8 mouse cellular contexts compared by ENCODE assay signal in the genomic region with DNA sequence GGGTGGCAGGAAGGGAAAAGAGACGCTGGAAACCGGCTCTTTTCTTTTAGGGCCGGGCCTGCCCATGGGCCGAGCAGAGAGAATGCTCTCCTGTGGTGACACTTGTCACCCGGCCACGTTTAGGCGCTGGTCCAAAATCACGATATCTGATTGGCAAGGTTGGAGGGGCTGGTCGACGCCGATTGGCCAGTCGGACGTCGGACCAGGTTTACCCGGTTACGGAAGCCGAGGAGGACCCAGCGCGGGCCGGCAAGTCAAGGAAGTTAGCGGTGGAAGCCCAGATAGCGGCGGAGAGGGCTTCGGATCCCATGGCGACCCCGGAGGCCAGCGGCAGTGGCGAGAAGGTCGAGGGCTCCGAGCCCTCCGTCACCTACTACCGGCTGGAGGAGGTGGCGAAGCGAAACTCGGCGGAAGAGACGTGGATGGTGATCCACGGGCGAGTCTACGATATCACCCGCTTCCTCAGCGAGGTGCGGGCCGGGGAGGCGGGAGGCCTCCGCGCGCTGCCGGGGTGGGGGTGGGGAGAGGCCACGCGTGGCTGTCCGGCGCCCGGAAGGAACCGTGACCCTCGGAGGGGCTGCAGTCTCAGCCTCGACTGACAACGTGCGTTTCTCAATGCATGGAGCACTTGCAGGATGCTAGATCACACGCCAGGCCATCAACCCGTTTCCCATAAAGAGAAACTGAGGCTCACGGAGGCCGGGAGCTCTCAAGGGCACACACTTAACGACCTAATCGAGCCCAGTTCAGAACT. TPM values are rescaled to one million over a fixed set of nuclear protein-coding genes. Genes with fewer than 3 reads are reported as not detected.
DNase-seq lines count a peak whose midpoint lies in the region; ATAC-seq and TF ChIP-seq lines count a peak whose summit lies in the region.

A gene (plus strand): TSS at position 237 of the 754 bp plus-strand sequence.

- peak within 1 kb of the TSS; percentile 94 to 99 for H3K4me3 ChIP-seq in ES-E14 (ENCODE audit: insufficient read depth in 1 of 2, low read depth in 1 of 2, low read length in 2 of 2, poor library complexity in 1 of 2, severe bottlenecking in 1 of 2)
- H3K4me3 ChIP-seq in forebrain, embryonic 16.5 days (replicated peaks; ENCODE audit: low read length), result peak within 1 kb of the TSS; percentile 96
- H3K4me3 ChIP-seq in layer of hippocampus, adult 2 months, result peak within 1 kb of the TSS; percentile 67
- H3K4me3 ChIP-seq in lung, embryonic 14.5 days (ENCODE audit: low read depth, low read length), result peak within 1 kb of the TSS; percentile 94
- H3K4me3 ChIP-seq in olfactory bulb, adult 2 months (ENCODE audit: insufficient read depth, low read depth, low read length), result peak within 1 kb of the TSS; percentile 79
- peak within 1 kb of the TSS; percentile 92 for H3K4me3 ChIP-seq in thymus, adult 2 months (ENCODE audit: control insufficient read depth, insufficient read depth, low read length)

- intact Hi-C loops in heart, postnatal 36 days (cut with DNase I), result no loop called here

- in situ Hi-C loops in ES-E14 (cut with MboI; ENCODE audit: low sequenced_read_pairs in 2 of 2, unreplicated experiment in 2 of 2), result no loop called here

- peak; percentile 97 for ATAC-seq in forebrain, embryonic 16.5 days
- ATAC-seq in lung, embryonic 14.5 days (ENCODE audit: insufficient read depth), result peak; percentile 97

- H3K9ac ChIP-seq in ES-E14 (ENCODE audit: insufficient read depth, low read depth, low read length, poor library complexity, severe bottlenecking), result peak within 1 kb of the TSS; percentile 94
- peak within 1 kb of the TSS; percentile 90 for H3K9ac ChIP-seq in forebrain, embryonic 16.5 days (replicated peaks; ENCODE audit: low read depth, low read length)
- H3K9ac ChIP-seq in lung, embryonic 14.5 days, result peak within 1 kb of the TSS; percentile 91

- peaks cover 0 to 2% of the 10 kb centered on the region in 2 experiments; a peak in 1 of 4 replicates for H3K4me1 ChIP-seq in ES-E14 (ENCODE audit: control insufficient read depth in 2 of 2, insufficient read depth in 2 of 2, low read length in 2 of 2, poor library complexity in 1 of 2)
- peaks cover 13% of the 10 kb centered on the region for H3K4me1 ChIP-seq in forebrain, embryonic 16.5 days (replicated peaks; ENCODE audit: control insufficient read depth, insufficient read depth, low read length)
- 0 out of 2 replicates have a peak, but pooled peaks cover 3% of the 10 kb centered on the region for H3K4me1 ChIP-seq in lung, embryonic 14.5 days (ENCODE audit: insufficient read depth)
- peaks cover 8% of the 10 kb centered on the region for H3K4me1 ChIP-seq in olfactory bulb, adult 2 months (ENCODE audit: control insufficient read depth, insufficient read depth, low read length)
- H3K4me1 ChIP-seq in thymus, adult 2 months (replicated peaks; ENCODE audit: control insufficient read depth, insufficient read depth, low read length), result peaks cover 7% of the 10 kb centered on the region

- peak; percentile 50 for TF ChIP-seq POLR2A in olfactory bulb, adult 2 months (IDR thresholded peaks at IDR 0.05; ENCODE audit: insufficient read depth, low read depth, low read length)
- TF ChIP-seq POLR2A in thymus, adult 2 months (IDR thresholded peaks at IDR 0.05; ENCODE audit: control insufficient read depth, extremely low read depth, insufficient read depth, low read length, poor library complexity), result peak; percentile 62

- no peaks in the 10 kb centered on the region for H3K9me3 ChIP-seq in ES-E14 (ENCODE audit: control insufficient read depth, insufficient read depth, low read depth, low read length)
- no peaks in the 10 kb centered on the region for H3K9me3 ChIP-seq in forebrain, embryonic 16.5 days (ENCODE audit: control insufficient read depth, low read length)
- no peaks in the 10 kb centered on the region for H3K9me3 ChIP-seq in lung, embryonic 14.5 days (ENCODE audit: low read depth, low read length)

- H3K27me3 ChIP-seq in forebrain, embryonic 16.5 days (replicated peaks; ENCODE audit: control insufficient read depth, insufficient read depth, low read length), result no peaks in the 10 kb centered on the region
- H3K27me3 ChIP-seq in lung, embryonic 14.5 days (ENCODE audit: insufficient read depth, low read length), result no peaks in the 10 kb centered on the region
- H3K27me3 ChIP-seq in thymus, adult 2 months (ENCODE audit: control insufficient read depth, insufficient read depth, low read length), result no peaks in the 10 kb centered on the region

- no peak for TF ChIP-seq CTCF in layer of hippocampus, adult 2 months (conservative IDR thresholded peaks at IDR 0.05)
- TF ChIP-seq CTCF in lung, embryonic 14.5 days (IDR thresholded peaks at IDR 0.05; ENCODE audit: low read depth), result no peak
- no peak for TF ChIP-seq CTCF in olfactory bulb, adult 2 months (IDR thresholded peaks at IDR 0.05; ENCODE audit: insufficient read depth, low read depth, low read length)
- 0 out of 2 replicates have a peak, but pooled peaks have one; percentile 29 for TF ChIP-seq CTCF in thymus, adult 2 months (IDR thresholded peaks at IDR 0.05; ENCODE audit: borderline replicate concordance, control insufficient read depth, extremely low read depth, insufficient read depth, low read length, poor library complexity)

- H3K4me2 ChIP-seq in forebrain, embryonic 16.5 days (ENCODE audit: low read length), result peak within 1 kb of the TSS; percentile 80
- H3K4me2 ChIP-seq in lung, embryonic 14.5 days, result peak within 1 kb of the TSS; percentile 72

- peak; percentile 88 for DNase-seq in ES-E14 (ENCODE audit: low read depth, low spot score)
- peak; percentile 96 for DNase-seq in cerebellum, adult 11-12 months
- peak; percentile 93 to 94 for DNase-seq in heart, postnatal 36 days
- DNase-seq in layer of hippocampus, adult 2 months (ENCODE audit: low spot score in 2 of 2), result peak; percentile 92 to 93
- peak; percentile 98 for DNase-seq in lung, embryonic 14.5 days
- peak; percentile 94 for DNase-seq in thymus, adult 2 months

- WGBS in forebrain, embryonic 16.5 days, result under 1% methylated on average over 64 of the region's 65 CpGs
- WGBS in lung, embryonic 14.5 days, result under 1% methylated on average over 65 of the region's 65 CpGs
- under 1% methylated on average over 65 of the region's 65 CpGs for WGBS in olfactory bulb, adult 2 months
- under 1% methylated on average over 65 of the region's 65 CpGs for WGBS in thymus, adult 2 months

- H3K36me3 ChIP-seq in ES-E14 (ENCODE audit: control insufficient read depth, insufficient read depth, low read length, poor library complexity, severe bottlenecking), result peaks cover 12% of the 10 kb centered on the region
- peaks cover 5% of the 10 kb centered on the region; the same call in 1 of the 2 replicates for H3K36me3 ChIP-seq in forebrain, embryonic 16.5 days (ENCODE audit: control insufficient read depth, insufficient read depth)
- H3K36me3 ChIP-seq in lung, embryonic 14.5 days (ENCODE audit: insufficient read depth), result peaks cover 22% of the 10 kb centered on the region
- peaks cover 9% of the 10 kb centered on the region for H3K36me3 ChIP-seq in thymus, adult 2 months (ENCODE audit: control insufficient read depth, insufficient read depth, low read length)

- H3K27ac ChIP-seq in ES-E14 (ENCODE audit: insufficient read depth, low read depth, low read length, poor library complexity, severe bottlenecking), result peak within 1 kb of the TSS; percentile 62
- H3K27ac ChIP-seq in forebrain, embryonic 16.5 days (ENCODE audit: low read length), result peak within 1 kb of the TSS; percentile 71
- peak within 1 kb of the TSS; percentile 95 for H3K27ac ChIP-seq in layer of hippocampus, adult 2 months
- peak within 1 kb of the TSS; percentile 74 for H3K27ac ChIP-seq in lung, embryonic 14.5 days (ENCODE audit: low read depth)
- H3K27ac ChIP-seq in olfactory bulb, adult 2 months (ENCODE audit: insufficient read depth, low read depth, low read length), result peak within 1 kb of the TSS; percentile 55
- 0 out of 2 replicates have a peak within 1 kb of the TSS, but pooled peaks have one; percentile 21 for H3K27ac ChIP-seq in thymus, adult 2 months (ENCODE audit: control insufficient read depth, insufficient read depth, low read length)

TF ChIP-seq in ES-E14, 5 proteins besides CTCF, POLR2A, EP300 and RAD21:
- no peak for TF ChIP-seq ZC3H11A (IDR thresholded peaks at IDR 0.05; ENCODE audit: borderline replicate concordance, low read depth, low read length)
- TF ChIP-seq ZNF384 (IDR thresholded peaks at IDR 0.05; ENCODE audit: low read depth, low read length), result no peak
- peak; percentile 69; the same call in 1 of the 2 replicates for TF ChIP-seq CHD2 (IDR thresholded peaks at IDR 0.05; ENCODE audit: low read depth, low read length)
- peak; percentile 35; the same call in 1 of the 2 replicates for TF ChIP-seq HCFC1 (IDR thresholded peaks at IDR 0.05; ENCODE audit: borderline replicate concordance, insufficient read depth, low read length)

RNA-seq across cellular contexts. Expression of the gene that starts here (rescaled TPM):
- total RNA-seq in ES-E14 (2012; rRNA removed), result 27.8 and 44.9 TPM in 2 replicates
- 114 and 122 TPM in 2 replicates for polyA plus RNA-seq in forebrain, embryonic 16.5 days (2015; fragmentation: Nextera tagmentation; extraction: Ambion mirVana)
- total RNA-seq in heart, postnatal 36 days (2021), result 10 to 100 TPM; 29.4 to 43.2 TPM
- 100 to 1,000 TPM; 103 to 104 TPM for total RNA-seq in layer of hippocampus, adult 2 months (2021)
- polyA plus RNA-seq in lung, embryonic 14.5 days (2014; fragmentation: Nextera tagmentation; extraction: Ambion mirVana), result 115 and 117 TPM in 2 replicates
- 106 TPM in 1 of 2 replicates, not detected in the other for polyA plus RNA-seq in olfactory bulb, adult 2 months (2012; ENCODE audit: insufficient read depth, insufficient read length, low replicate concordance, missing spikeins)
- polyA plus RNA-seq in thymus, adult 2 months (2012; rRNA removed), result 62.1 and 65.6 TPM in 2 replicates

Comparison
In these comparisons a context has a peak if more than half of its experiments do, and no peak if none do; other contexts are left out.
1. Peak in every context shown above with its lines: DNase-seq, ATAC-seq, H3K4me3 ChIP-seq and H3K27ac ChIP-seq.
2. H3K27ac ChIP-seq: peak in every context shown above with its lines; median percentile 95 in layer of hippocampus, adult 2 months; 74 in lung, embryonic 14.5 days; 71 in forebrain, embryonic 16.5 days; 62 in ES-E14; 55 in olfactory bulb, adult 2 months; 21 in thymus, adult 2 months.